Mouse (Mus musculus) T-helper 2 cell (primary cell): ENCODE results near the gene Rcc1l.

Experiments used
- in situ Hi-C: fragments of 300-600 bp; cut with MboI, MseI; formaldehyde crosslinking; loops from one replicate; pipeline ENCODE4 v1.15.1; 2025; ENCODE audit warnings: high pct_unique_total_duplicates

Gene Rcc1l

GRCm38 (mm10) chr5:134176169-134176881 lies at the start of gene Rcc1l:
Rcc1l (minus strand) TSS chr5:134176774.
- in situ Hi-C loops, result no loop called here

DNA sequence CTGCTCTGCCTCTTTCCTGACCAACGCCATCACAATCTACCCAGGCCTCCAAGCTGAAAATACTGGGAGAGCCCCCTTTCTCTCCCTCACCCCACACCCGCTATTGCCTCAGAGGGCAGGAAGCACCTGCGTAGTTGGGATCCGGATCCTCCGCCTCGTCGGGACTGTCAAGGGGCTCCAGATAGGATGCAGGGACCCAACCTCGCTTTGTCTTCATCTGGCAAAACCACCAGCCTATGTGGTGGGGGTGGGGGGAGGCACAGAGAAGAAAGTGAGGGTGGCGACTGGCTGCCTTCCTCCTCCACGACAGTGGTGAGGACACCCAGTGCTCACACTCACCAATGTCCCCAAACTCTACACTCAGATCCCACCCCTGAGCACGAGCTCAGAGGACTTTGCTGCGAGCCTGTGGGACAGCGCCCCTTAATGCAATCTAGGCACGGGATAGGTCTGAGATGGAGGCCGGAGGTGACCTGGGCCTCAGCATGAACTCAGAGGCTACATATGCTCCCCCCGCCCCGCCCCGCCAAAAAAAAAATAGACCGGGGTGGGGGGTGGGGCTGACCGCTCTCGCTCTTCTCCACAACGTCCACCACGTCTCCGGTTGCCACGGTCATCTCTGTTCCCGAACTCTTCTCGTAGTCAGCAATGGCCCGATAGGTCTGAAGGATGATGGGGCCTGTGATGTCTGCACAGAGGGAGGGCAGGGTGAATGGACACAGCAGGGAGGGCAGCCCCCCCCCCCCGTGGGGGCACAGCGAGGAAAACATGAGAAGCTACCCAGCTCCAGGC lies 48.7 kb upstream of the Rcc1l start:
- in situ Hi-C loops, result no loop called here

- in situ Hi-C loops, result no loop called here
Observed at GRCm38 (mm10) chr5:134221708-134222150, 45.2 kb upstream of the Rcc1l start.

DNA sequence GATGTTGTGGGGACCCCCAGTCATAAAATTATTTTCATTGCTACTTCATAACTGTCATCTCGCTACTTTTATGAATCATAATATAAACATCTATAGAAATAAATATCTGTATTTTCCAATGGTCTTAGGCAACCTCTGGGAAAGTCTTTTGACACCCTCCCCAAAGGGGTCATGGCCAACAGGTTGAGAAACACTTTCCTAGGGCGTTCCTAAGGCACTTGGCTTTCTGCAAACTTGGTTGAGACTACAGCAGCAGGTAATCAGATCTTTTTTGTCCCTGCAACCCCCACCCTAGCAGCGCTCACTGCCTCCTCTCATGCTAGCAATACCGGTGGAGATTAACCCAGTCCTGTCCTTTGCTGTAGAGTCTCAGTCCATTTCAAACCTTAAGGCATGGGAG lies 44.7 kb upstream of the Rcc1l start:
- in situ Hi-C loops, result no loop called here

DNA sequence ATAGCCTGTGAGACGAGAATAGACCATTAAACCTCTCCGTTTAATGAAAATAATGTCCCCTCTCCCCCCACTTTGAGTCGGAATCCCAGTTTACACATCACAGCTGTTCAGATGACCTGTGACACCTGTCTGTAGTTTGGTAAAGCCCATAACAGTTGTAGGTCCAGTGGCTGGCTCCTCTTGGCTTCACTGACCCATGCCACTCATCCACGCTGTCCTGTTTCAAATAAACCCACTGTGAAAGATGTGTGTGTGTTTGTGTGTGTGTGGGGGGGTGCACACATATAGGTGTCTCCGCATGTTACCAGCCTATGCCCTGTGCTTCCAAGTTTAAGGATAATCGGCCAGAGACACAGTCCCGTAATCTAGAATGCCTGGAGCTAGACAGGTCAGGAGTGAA lies 41.3 kb upstream of the Rcc1l start:
- in situ Hi-C loops, result no loop called here

GRCm38 (mm10) chr5:134214021-134214806 lies 37.6 kb upstream of the Rcc1l start:
- in situ Hi-C loops, result no loop called here

GRCm38 (mm10) chr5:134209931-134210554 lies 33.5 kb upstream of the Rcc1l start:
- in situ Hi-C loops, result no loop called here

- in situ Hi-C loops, result no loop called here
Observed at GRCm38 (mm10) chr5:134206721-134207120, 30.1 kb upstream of the Rcc1l start.

DNA sequence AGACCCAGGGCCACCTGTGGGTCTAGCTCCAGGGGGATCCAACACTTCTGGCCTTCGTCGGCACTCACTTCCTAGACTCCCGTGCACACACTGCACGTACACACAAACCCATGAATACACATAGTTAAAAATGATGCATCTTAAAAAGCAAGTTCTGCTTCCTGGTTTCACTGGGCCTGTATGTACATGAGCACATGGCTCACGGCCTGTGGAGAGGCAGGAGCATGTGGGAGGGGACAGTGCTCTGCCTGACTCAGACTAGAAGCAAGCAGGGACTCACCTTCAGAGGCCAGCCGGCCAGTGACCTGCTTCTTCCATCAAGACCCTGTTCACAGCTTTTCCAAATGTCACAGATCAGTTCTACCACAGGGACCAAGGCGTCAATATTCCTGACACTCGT lies 17.1 kb upstream of the Rcc1l start:
- in situ Hi-C loops, result no loop called here

- in situ Hi-C loops, result loop anchor here (10.0 kb wide), 1 partner anchor 296 kb away; no protein-coding TSS in a partner anchor
Observed at GRCm38 (mm10) chr5:134188571-134188970, 12.0 kb upstream of the Rcc1l start.

DNA sequence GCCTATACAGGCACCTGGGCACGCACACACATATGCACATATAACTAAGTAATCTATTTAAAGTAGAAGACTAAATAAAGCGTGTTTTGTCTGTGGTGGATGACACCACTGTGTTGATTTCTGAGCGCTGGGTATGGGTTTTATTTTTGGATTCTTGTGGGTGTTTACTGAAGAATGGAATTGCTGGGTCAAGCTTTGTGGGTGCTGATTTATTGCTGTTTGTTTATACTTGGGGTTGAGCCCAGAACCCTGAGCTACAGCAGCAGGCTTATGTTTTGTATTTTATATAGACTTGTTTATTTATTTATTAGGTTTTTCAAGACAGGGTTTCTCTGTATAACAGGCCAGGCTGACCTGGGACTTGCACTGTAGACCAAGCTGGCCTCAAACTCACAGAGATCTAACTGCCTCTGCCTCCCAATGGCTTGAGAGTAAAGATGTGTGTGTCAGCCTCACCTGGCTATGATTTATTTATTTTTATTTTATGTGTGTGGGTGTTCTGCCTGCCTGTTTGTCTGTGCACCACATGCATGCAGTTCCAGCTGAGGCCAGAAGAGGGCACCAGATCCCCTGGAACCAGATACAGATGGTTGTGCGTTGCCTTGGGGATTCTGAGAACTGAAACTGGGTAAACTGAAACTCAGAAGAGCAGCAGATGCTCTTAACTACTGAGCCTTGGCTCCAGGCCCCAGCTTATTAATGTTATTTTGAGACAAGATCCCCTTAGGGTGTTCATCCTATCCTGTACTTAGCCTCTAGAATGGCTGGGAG lies 10.6 kb upstream of the Rcc1l start:
- in situ Hi-C loops, result loop anchor here (10.0 kb wide), 1 partner anchor 298 kb away; no protein-coding TSS in a partner anchor

DNA sequence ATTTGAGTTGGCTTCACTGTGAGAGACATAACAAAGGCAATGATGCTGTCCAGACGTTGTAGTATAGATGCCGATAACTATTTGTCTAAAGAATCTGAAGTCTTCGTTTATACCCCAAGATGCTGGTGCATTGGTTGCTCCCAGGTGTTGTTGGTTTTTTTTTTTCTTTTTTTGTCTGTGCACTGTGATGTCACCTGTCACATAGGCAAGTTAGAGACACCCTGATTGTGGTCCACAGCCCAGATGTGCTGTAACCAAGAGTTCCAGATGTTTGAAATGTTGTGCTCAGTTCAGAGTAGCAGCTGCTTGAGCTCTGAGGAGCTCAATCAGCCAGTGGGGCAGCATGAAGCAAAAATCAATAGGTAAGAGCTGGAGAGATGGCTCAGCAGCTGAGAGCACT lies 9.5 kb upstream of the Rcc1l start:
- in situ Hi-C loops, result loop anchor here (10.0 kb wide), 1 partner anchor 299 kb away; no protein-coding TSS in a partner anchor

GRCm38 (mm10) chr5:134183880-134184808 lies 7.6 kb upstream of the Rcc1l start, which contains the start of gene Gtf2ird2:
Gtf2ird2 (plus strand) TSS chr5:134184019.
- in situ Hi-C loops, result loop anchor here (5.0 to 10.0 kb wide), 2 partner anchors 163 to 301 kb away; no protein-coding TSS in a partner anchor

DNA sequence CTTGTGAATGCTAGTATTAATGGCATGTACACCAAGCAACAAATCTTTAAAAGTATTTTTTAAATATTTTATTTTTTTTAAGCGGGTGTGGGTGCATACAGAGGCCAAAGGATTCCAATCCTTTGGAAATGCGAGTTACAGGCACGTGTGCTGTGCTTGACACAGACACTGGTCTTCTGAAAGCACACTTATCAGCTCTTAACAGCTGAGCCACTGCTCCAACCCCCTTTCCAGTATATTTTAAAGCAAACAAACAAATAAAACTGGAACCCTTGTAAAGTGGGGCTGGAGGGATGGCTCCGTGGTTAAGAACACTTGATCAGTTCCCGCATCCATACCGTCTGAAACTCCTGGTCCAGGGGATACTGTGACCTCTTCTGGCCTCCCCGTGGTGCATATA lies 6.6 kb upstream of the Rcc1l start:
- in situ Hi-C loops, result loop anchor here (5.0 to 10.0 kb wide), 2 partner anchors 164 to 302 kb away; no protein-coding TSS in a partner anchor

- in situ Hi-C loops, result loop anchor here (5.0 to 10.0 kb wide), 2 partner anchors 165 to 302 kb away; no protein-coding TSS in a partner anchor
Observed at GRCm38 (mm10) chr5:134182735-134183134, 6.2 kb upstream of the Rcc1l start.

DNA sequence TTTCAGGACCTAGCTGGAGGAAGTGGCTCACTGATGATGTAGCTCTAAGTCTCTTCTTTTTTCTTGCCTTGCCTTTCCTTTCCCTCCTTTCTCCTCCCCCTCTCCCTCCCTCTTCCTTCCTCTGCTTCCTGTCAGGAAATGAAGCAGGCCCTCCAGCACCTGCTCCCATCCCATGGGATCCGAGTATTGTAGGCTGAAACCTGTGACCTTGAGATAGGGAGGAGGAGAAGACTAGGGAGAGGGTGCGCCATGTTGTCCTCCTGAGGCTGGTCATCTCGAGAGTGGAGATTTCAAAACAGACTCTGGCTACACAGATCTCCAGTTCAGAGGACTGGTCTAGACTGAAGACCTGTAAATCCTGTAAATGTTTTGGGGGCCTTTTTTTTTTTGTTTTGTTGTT lies 5.6 kb upstream of the Rcc1l start:
- in situ Hi-C loops, result loop anchor here (5.0 to 10.0 kb wide), 2 partner anchors 165 to 303 kb away; no protein-coding TSS in a partner anchor

GRCm38 (mm10) chr5:134179871-134180270 lies 3.3 kb upstream of the Rcc1l start:
- in situ Hi-C loops, result loop anchor here (5.0 to 10.0 kb wide), 2 partner anchors 167 to 305 kb away; no protein-coding TSS in a partner anchor

DNA sequence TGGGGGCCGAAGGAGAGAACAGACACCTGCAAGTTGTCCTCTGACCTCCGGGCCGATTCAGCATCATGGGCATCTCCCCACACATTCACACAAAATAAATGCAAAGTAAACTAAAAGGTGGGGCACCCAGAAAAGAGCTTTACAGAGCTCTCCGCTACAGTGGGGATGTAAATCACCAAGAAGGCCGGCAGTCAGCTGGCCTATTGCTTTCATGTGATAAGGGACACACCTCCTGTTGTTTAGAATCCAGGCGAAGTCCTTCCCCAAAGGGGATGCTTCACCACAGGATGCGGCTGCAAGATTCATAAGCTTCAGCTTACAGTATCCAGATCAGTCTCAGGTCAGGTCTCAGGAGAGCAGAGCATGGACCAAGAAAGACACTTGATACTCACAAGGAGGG lies 2.0 kb upstream of the Rcc1l start:
- in situ Hi-C loops, result no loop called here

DNA sequence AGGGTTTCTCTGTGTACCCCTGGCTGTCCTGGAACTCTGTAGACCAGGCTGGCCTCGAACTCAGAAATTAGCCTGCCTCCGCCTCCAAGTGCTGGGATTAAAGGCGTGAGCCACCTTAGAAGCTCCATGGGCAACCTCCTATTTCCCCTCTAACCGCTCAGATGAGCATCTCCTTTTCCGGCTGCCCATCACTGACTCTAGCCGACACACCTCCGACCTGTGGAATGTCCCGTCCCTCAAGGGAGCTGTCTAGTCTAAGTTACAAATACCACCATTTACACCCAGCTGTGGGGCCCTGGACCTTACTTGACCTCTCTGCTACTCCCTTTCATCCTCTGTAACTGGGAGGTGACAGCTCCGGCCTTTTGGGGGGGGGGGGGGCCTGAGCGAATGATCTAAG lies 878 bp downstream of the Rcc1l start:
- in situ Hi-C loops, result no loop called here
